Mouse (Mus musculus) forebrain, embryonic 11.5 days (tissue): ENCODE data around the gene Hoxb4. TPM values are rescaled to one million over a fixed set of nuclear protein-coding genes. Genes with fewer than 3 reads are reported as not detected.

Source experiments
- ATAC-seq: fragments of 200-750 bp; cut with Nextera tagmentation; replicated peaks from 2 replicates; pipeline ENCODE4 v1.8.0; 2017; ENCODE audit warnings: moderate TSS enrichment; ENCODE audit not compliant: low FRiP score
- DNase-seq: peaks from one replicate; pipeline ENCODE4 v3.0.0-alpha.2; 2017; ENCODE audit warnings: low spot score
- H3K27ac ChIP-seq: fragments of 300-500 bp; sonication (generic); 2 replicates; pipeline ENCODE4 v1.5.1; 2014; ENCODE audit warnings: low read depth, low read length
- H3K27me3 ChIP-seq: fragments of 300-500 bp; sonication (generic); 2 replicates; pipeline ENCODE4 v1.6.1; 2014; ENCODE audit warnings: mild to moderate bottlenecking, low read length, mixed read lengths; ENCODE audit not compliant: control insufficient read depth, insufficient read depth
- H3K36me3 ChIP-seq: fragments of 300-500 bp; sonication (generic); 2 replicates; pipeline ENCODE4 v1.6.1; 2014; ENCODE audit warnings: mild to moderate bottlenecking, low read length, moderate library complexity, mixed read lengths; ENCODE audit not compliant: control insufficient read depth, insufficient read depth
- H3K4me1 ChIP-seq: fragments of 300-500 bp; sonication (generic); replicated peaks from 2 replicates; pipeline ENCODE4 v1.6.1; 2014; ENCODE audit warnings: low read length, mixed read lengths; ENCODE audit not compliant: control insufficient read depth, insufficient read depth
- H3K4me2 ChIP-seq: fragments of 300-500 bp; sonication (generic); 2 replicates; pipeline ENCODE4 v1.6.1; 2014; ENCODE audit warnings: low read depth, mild to moderate bottlenecking, low read length, moderate library complexity, mixed read lengths; ENCODE audit not compliant: severe bottlenecking
- H3K4me3 ChIP-seq: fragments of 300-500 bp; sonication (generic); 2 replicates; pipeline ENCODE4 v1.5.1; 2014; ENCODE audit warnings: low read depth, low read length
- H3K9ac ChIP-seq: fragments of 300-500 bp; sonication (generic); 2 replicates; pipeline ENCODE4 v1.6.1; 2014; ENCODE audit warnings: low read length
- H3K9me3 ChIP-seq: fragments of 300-500 bp; sonication (generic); 2 replicates; pipeline ENCODE4 v1.6.1; 2016; ENCODE audit warnings: low read length, mixed read lengths; ENCODE audit not compliant: control insufficient read depth
- WGBS: fragments of 180-500 bp; shearing (Covaris S2); extraction: QIAGEN DNeasy Blood & Tissue Kit; methylation state at CpG from one replicate; pipeline ENCODE4 v1.1.7; 2014; 5-methylcytosine and 5-hydroxymethylcytosine counted together
- microRNA counts: library from miRNA; unstranded; fragments of <30 nt; microRNA quantifications from one replicate; lab custom pipeline; 2015
- microRNA-seq: library from miRNA; unstranded; fragments of <30 nt; microRNA quantifications from one replicate; pipeline ENCODE4, GENCODE M21; 2016; ENCODE audit not compliant: insufficient number of aligned reads
- polyA plus RNA-seq: library from polyadenylated mRNA; unstranded; fragments of >200 nt; fragmentation: Nextera tagmentation; extraction: Ambion mirVana; gene quantifications from 2 replicates; pipeline ENCODE4 v1.2.1, GENCODE M21; 2014

The Hoxb4 gene
- polyA plus RNA-seq, 1 experiment from 2014 or later: not detected

DNA sequence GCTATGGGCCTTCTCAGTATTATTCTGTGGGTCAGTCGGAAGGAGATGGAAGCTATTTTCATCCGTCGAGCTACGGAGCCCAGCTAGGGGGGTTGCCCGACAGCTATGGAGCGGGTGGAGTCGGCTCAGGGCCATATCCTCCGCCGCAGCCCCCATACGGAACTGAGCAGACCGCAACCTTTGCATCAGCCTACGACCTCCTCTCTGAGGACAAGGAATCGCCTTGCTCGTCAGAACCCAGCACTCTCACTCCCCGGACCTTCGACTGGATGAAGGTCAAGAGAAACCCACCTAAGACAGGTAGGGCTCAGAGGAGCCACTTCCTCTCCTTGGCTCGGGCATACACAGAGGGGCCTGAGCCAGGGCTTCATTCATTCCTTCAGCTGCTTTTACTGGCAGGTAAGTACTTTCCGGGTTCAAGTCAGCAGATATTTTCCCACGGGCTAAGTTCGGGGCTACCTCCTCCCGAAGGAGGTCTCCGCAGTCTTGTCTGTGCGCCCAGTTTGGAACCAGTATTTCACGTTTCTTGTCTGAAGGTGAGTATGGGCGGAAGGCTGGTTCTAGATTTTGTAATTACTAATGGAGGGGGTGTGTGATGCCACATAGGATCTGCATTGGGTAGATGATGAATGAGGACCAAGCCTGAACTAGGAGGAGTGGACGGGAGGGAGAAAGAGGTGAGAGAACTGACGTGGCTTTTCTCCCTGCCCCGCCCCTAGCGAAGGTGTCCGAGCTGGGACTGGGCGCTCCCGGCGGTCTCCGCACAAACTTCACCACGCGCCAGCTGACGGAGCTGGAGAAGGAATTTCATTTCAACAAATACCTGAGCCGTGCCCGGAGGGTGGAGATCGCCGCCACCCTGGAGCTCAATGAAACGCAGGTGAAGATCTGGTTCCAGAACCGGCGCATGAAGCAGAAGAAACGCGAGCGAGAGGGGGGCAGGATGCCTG lies 48.3 kb downstream of the Hoxb4 start:
- ATAC-seq (no peak), DNase-seq (no peak)
- H3K27ac ChIP-seq: no peak overlapping the region
- H3K4me2 ChIP-seq: no peak overlapping the region
- WGBS: 2% methylated on average over 47 of the region's 47 CpGs
- peaks cover 96% of the 10 kb centered on the region for H3K27me3 ChIP-seq
- no peaks in the 10 kb centered on the region for H3K9me3 ChIP-seq
- H3K4me1 ChIP-seq: no peaks in the 10 kb centered on the region
- H3K9ac ChIP-seq: no peak overlapping the region
- no peaks in the 10 kb centered on the region for H3K36me3 ChIP-seq
- H3K4me3 ChIP-seq: no peak overlapping the region

GRCm38 (mm10) chr11:96367141-96367540 lies 49.1 kb downstream of the Hoxb4 start:
- Histone ChIP-seq H3K9me3 (no peaks in the 10 kb centered on the region), H3K4me3 (no peak overlapping the region), H3K9ac (no peak overlapping the region), H3K27me3 (peaks cover 95% of the 10 kb centered on the region), H3K4me1 (no peaks in the 10 kb centered on the region), H3K36me3 (no peaks in the 10 kb centered on the region), H3K27ac (no peak overlapping the region), H3K4me2 (no peak overlapping the region)
- DNase-seq (no peak), ATAC-seq (no peak)
- 9% methylated on average over 6 of the region's 6 CpGs for WGBS

DNA sequence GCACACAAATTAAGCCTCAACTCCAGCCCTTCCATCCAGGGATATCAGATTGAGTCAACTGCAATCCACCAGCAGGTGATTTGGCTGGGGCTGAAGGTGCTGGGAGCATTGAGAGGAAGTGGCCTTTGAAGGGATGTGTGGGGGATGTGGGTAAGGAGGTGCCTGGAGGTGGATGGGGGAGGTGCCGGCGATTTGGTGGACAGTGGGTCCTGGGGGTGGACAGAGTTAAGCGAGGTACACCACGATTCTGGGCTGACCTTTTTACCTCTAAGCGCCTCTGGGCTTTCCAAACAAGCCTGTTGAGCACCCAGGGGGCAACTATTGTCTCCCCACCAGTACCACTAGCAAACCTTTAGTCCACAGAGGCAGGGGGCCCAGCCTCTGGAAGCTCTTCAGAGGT lies 50.6 kb downstream of the Hoxb4 start:
- Histone ChIP-seq H3K4me3 (no peak overlapping the region), H3K4me2 (no peak overlapping the region), H3K27me3 (peaks cover 95% of the 10 kb centered on the region), H3K4me1 (no peaks in the 10 kb centered on the region), H3K9ac (no peak overlapping the region), H3K27ac (no peak overlapping the region), H3K9me3 (no peaks in the 10 kb centered on the region), H3K36me3 (no peaks in the 10 kb centered on the region)
- no peak for ATAC-seq
- WGBS: 4% methylated on average over 5 of the region's 5 CpGs
- DNase-seq: peak; percentile 50

DNA sequence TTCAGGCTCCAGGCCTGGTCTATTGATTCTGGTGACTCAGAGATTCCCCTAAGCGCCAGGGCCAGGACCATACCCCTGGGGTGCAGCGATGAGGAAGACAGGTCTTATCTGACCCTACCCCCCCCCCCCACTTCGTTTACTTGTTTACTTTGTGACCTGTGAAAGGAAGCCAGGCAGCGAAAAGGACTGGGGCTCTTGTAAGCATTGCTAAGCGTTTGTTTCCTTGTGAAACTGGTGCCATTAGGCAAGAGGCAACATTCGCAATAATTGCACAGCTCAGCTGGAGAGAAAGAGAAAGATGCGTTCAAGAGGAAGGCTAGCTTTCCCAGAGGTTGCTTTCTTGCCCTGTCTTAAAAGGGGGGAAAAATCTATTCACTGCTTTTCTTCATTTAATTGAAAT lies 51.1 kb downstream of the Hoxb4 start:
- Histone ChIP-seq H3K9me3 (no peaks in the 10 kb centered on the region), H3K4me2 (no peak overlapping the region), H3K27ac (no peak overlapping the region), H3K4me3 (no peak overlapping the region), H3K4me1 (no peaks in the 10 kb centered on the region), H3K9ac (no peak overlapping the region), H3K36me3 (no peaks in the 10 kb centered on the region), H3K27me3 (peaks cover 95% of the 10 kb centered on the region)
- ATAC-seq: no peak
- WGBS: 5% methylated on average over 7 of the region's 7 CpGs
- peak; percentile 43 for DNase-seq

MicroRNA genes within 50 kb of the gene (microRNA counts, 519-probe panel; counts per million panel counts)
- 31.2 counts per million for microRNA mmu-miR-10a (lab: Ali Mortazavi, UCI)

Small RNAs within 50 kb of the gene (microRNA-seq; reads per million reads assigned to microRNA genes)
- 130 reads per million, percentile 37 among the genes with 10 or more reads in this experiment for gene Mir10a

Other genes starting within 250 kb of the Hoxb4 start
- 440 and 449 TPM in 2 replicates for gene Atp5g1, start 242.6 kb upstream of the Hoxb4 start, polyA plus RNA-seq
- not detected in 2 replicates for gene Calcoco2, start 206.3 kb upstream of the Hoxb4 start, polyA plus RNA-seq
- not detected in 2 replicates for gene Ttll6, start 184.5 kb upstream of the Hoxb4 start, polyA plus RNA-seq
- not detected in 2 replicates for gene Hoxb13, start 124.0 kb upstream of the Hoxb4 start, polyA plus RNA-seq
- not detected in 2 replicates for gene Hoxb9, start 46.8 kb upstream of the Hoxb4 start, polyA plus RNA-seq
- not detected in 2 replicates for gene Hoxb8, start 36.4 kb upstream of the Hoxb4 start, polyA plus RNA-seq
- 0.21 TPM in 1 of 2 replicates, not detected in the other for gene Hoxb7, start 31.6 kb upstream of the Hoxb4 start, polyA plus RNA-seq
- gene Hoxb6, start 25.8 kb upstream of the Hoxb4 start, polyA plus RNA-seq: not detected in 2 replicates
- gene Hoxb5, start 14.9 kb upstream of the Hoxb4 start, polyA plus RNA-seq: 0.21 TPM in 1 of 2 replicates, not detected in the other
- not detected in 2 replicates for gene Hoxb3, start 5.1 kb downstream of the Hoxb4 start, polyA plus RNA-seq
- 0.12 TPM in 1 of 2 replicates, not detected in the other for gene Hoxb2, start 32.3 kb downstream of the Hoxb4 start, polyA plus RNA-seq
- gene Hoxb1, start 47.5 kb downstream of the Hoxb4 start, polyA plus RNA-seq: not detected in 2 replicates
- gene Skap1, start 146.3 kb downstream of the Hoxb4 start, polyA plus RNA-seq: 2.6 and 3.9 TPM in 2 replicates